ENCODE assay signal across 19 mouse cellular contexts in genomic region chr11:8558761-8559282, GRCm38 (mm10).
DNase-seq lines count a peak whose midpoint lies in the region; ATAC-seq and TF ChIP-seq lines count a peak whose summit lies in the region.
"Had no signal": no experiment of that assay in that cellular context is flagged by ENCODE, and none has a peak within 500 bp of the region (broad histone marks: within the 10 kb centered on the region; RNA-seq: fewer than 3 reads in every experiment).

No protein-coding gene starts in this region.

- TF ChIP-seq EP300 in heart, adult 2 months (IDR thresholded peaks at IDR 0.05; ENCODE audit: insufficient read depth, low read depth, low read length), result no peak

- no peaks in the 10 kb centered on the region for H3K9me3 ChIP-seq in heart, embryonic 11.5 days (replicated peaks; ENCODE audit: control insufficient read depth, low read length)
- no peaks in the 10 kb centered on the region for H3K9me3 ChIP-seq in kidney, embryonic 16.5 days (ENCODE audit: low read length)
- H3K9me3 ChIP-seq in stomach, embryonic 16.5 days (replicated peaks; ENCODE audit: control insufficient read depth, low read length), result no peaks in the 10 kb centered on the region
- H3K9me3 ChIP-seq in neural tube, embryonic 15.5 days (replicated peaks), result no peaks in the 10 kb centered on the region
- H3K9me3 ChIP-seq: embryonic facial prominence, embryonic 12.5 days; forebrain, embryonic 13.5 days; liver, embryonic 13.5 days; lung, embryonic 15.5 days; midbrain, embryonic 10.5 days had no signal

- ATAC-seq in heart, embryonic 11.5 days (replicated peaks; ENCODE audit: insufficient number of reproducible peaks, low FRiP score, low TSS enrichment), result no peak
- no peak for ATAC-seq in kidney, embryonic 16.5 days (ENCODE audit: low FRiP score, low TSS enrichment)
- ATAC-seq in stomach, embryonic 16.5 days (ENCODE audit: insufficient read depth, low FRiP score), result no peak
- no peak for ATAC-seq in neural tube, embryonic 15.5 days (ENCODE audit: low FRiP score)
- ATAC-seq: forebrain, embryonic 13.5 days had no signal

- TF ChIP-seq CTCF in heart, adult 2 months (IDR thresholded peaks at IDR 0.05), result no peak

- no peak overlapping the region for H3K9ac ChIP-seq in heart, adult 2 months (ENCODE audit: low read depth, low read length)
- no peak overlapping the region for H3K9ac ChIP-seq in heart, embryonic 11.5 days (ENCODE audit: low read depth, low read length)
- H3K9ac ChIP-seq in kidney, embryonic 16.5 days (replicated peaks; ENCODE audit: low read length), result peak overlapping the region; percentile 39; the same call in 1 of the 2 replicates
- H3K9ac ChIP-seq in stomach, embryonic 16.5 days (ENCODE audit: low read length), result no peak overlapping the region
- H3K9ac ChIP-seq in neural tube, embryonic 15.5 days (replicated peaks), result no peak overlapping the region
- H3K9ac ChIP-seq: embryonic facial prominence, embryonic 12.5 days; forebrain, embryonic 13.5 days; liver, embryonic 13.5 days; lung, embryonic 15.5 days had no signal

- peak overlapping the region; percentile 59 for H3K27ac ChIP-seq in heart, adult 2 months
- H3K27ac ChIP-seq in heart, embryonic 11.5 days (ENCODE audit: low read depth, low read length), result no peak overlapping the region
- peak overlapping the region; percentile 72 for H3K27ac ChIP-seq in kidney, embryonic 16.5 days (ENCODE audit: low read length)
- peak overlapping the region; percentile 18 for H3K27ac ChIP-seq in stomach, embryonic 16.5 days (ENCODE audit: low read length)
- H3K27ac ChIP-seq in neural tube, embryonic 15.5 days (replicated peaks), result no peak overlapping the region
- H3K27ac ChIP-seq: embryonic facial prominence, embryonic 12.5 days; forebrain, embryonic 13.5 days; liver, embryonic 13.5 days; macrophage; midbrain, embryonic 10.5 days had no signal

- no peaks in the 10 kb centered on the region for H3K4me1 ChIP-seq in heart, adult 2 months (ENCODE audit: control insufficient read depth, insufficient read depth, low read length)
- H3K4me1 ChIP-seq in heart, embryonic 11.5 days (ENCODE audit: control insufficient read depth, insufficient read depth, low read length), result peaks cover 13% of the 10 kb centered on the region
- peaks cover 28% of the 10 kb centered on the region for H3K4me1 ChIP-seq in kidney, embryonic 16.5 days (ENCODE audit: insufficient read depth, low read length)
- peaks cover 10% of the 10 kb centered on the region for H3K4me1 ChIP-seq in stomach, embryonic 16.5 days (ENCODE audit: control insufficient read depth, insufficient read depth, low read length)
- peaks cover 5% of the 10 kb centered on the region for H3K4me1 ChIP-seq in neural tube, embryonic 15.5 days

- no peak for TF ChIP-seq POLR2A in heart, adult 2 months (IDR thresholded peaks at IDR 0.05; ENCODE audit: insufficient read depth, low read depth, low read length)

- H3K79me2 ChIP-seq in heart, adult 2 months (replicated peaks; ENCODE audit: control insufficient read depth, insufficient read depth, low read length), result no peaks in the 10 kb centered on the region

- DNase-seq in heart, adult 2 months, result no peak
- DNase-seq in thymus, postnatal 25 days, result peak; percentile 11
- no peak for DNase-seq in thymus, postnatal 14 days
- DNase-seq in right cerebral cortex, postnatal 25 days, result no peak
- DNase-seq: cerebellum, adult 9-10 months; gastrocnemius, postnatal 25 days; liver, embryonic 13.5 days; right cerebral cortex, postnatal 4 days had no signal

- H3K4me3 ChIP-seq in heart, adult 2 months, result no peak overlapping the region
- no peak overlapping the region for H3K4me3 ChIP-seq in heart, embryonic 11.5 days (ENCODE audit: low read depth, low read length)
- H3K4me3 ChIP-seq in kidney, embryonic 16.5 days (ENCODE audit: low read length), result no peak overlapping the region
- H3K4me3 ChIP-seq in stomach, embryonic 16.5 days (replicated peaks; ENCODE audit: low read length), result no peak overlapping the region
- no peak overlapping the region for H3K4me3 ChIP-seq in neural tube, embryonic 15.5 days (replicated peaks)
- H3K4me3 ChIP-seq: embryonic facial prominence, embryonic 12.5 days; erythroblast, embryonic 14.5 days; forebrain, embryonic 13.5 days; layer of hippocampus, adult 2 months; liver, embryonic 13.5 days; lung, embryonic 15.5 days; midbrain, embryonic 10.5 days had no signal

- H3K36me3 ChIP-seq in heart, adult 2 months (ENCODE audit: control insufficient read depth, insufficient read depth, low read length), result no peaks in the 10 kb centered on the region
- H3K36me3 ChIP-seq in heart, embryonic 11.5 days (ENCODE audit: control insufficient read depth, insufficient read depth, low read length), result no peaks in the 10 kb centered on the region
- no peaks in the 10 kb centered on the region for H3K36me3 ChIP-seq in kidney, embryonic 16.5 days (ENCODE audit: insufficient read depth, low read length)
- no peaks in the 10 kb centered on the region for H3K36me3 ChIP-seq in stomach, embryonic 16.5 days (ENCODE audit: control insufficient read depth, insufficient read depth, low read length)
- no peaks in the 10 kb centered on the region for H3K36me3 ChIP-seq in neural tube, embryonic 15.5 days
- H3K36me3 ChIP-seq: embryonic facial prominence, embryonic 12.5 days; liver, embryonic 13.5 days; lung, embryonic 15.5 days; midbrain, embryonic 10.5 days had no signal

- no peaks in the 10 kb centered on the region for H3K27me3 ChIP-seq in heart, adult 2 months (ENCODE audit: control insufficient read depth, insufficient read depth, low read length)
- H3K27me3 ChIP-seq in heart, embryonic 11.5 days (ENCODE audit: control insufficient read depth, insufficient read depth, low read length), result no peaks in the 10 kb centered on the region
- no peaks in the 10 kb centered on the region for H3K27me3 ChIP-seq in kidney, embryonic 16.5 days (ENCODE audit: insufficient read depth, low read length)
- no peaks in the 10 kb centered on the region for H3K27me3 ChIP-seq in stomach, embryonic 16.5 days (ENCODE audit: control insufficient read depth, insufficient read depth, low read length)
- H3K27me3 ChIP-seq in neural tube, embryonic 15.5 days (replicated peaks), result no peaks in the 10 kb centered on the region
- H3K27me3 ChIP-seq: embryonic facial prominence, embryonic 12.5 days; forebrain, embryonic 13.5 days; liver, embryonic 13.5 days; lung, embryonic 15.5 days had no signal

- WGBS in heart, adult 2 months, result 95% methylated on average over 12 of the region's 12 CpGs
- 86% methylated on average over 12 of the region's 12 CpGs for WGBS in heart, embryonic 11.5 days (ENCODE audit: insufficient replicate concordance)
- WGBS in kidney, embryonic 16.5 days, result 70% methylated on average over 12 of the region's 12 CpGs
- WGBS in stomach, embryonic 16.5 days, result 68% methylated on average over 12 of the region's 12 CpGs
- WGBS in neural tube, embryonic 15.5 days, result 77% methylated on average over 12 of the region's 12 CpGs

- intact Hi-C loops in heart, adult 2 months (cut with DNase I), result loop anchor here (10.0 kb wide), 1 partner anchor 216 kb away; no protein-coding TSS in a partner anchor

- no peak overlapping the region for H3K4me2 ChIP-seq in heart, embryonic 11.5 days
- H3K4me2 ChIP-seq in kidney, embryonic 16.5 days (replicated peaks; ENCODE audit: low read depth, low read length), result no peak overlapping the region
- H3K4me2 ChIP-seq in stomach, embryonic 16.5 days (ENCODE audit: low read depth, low read length), result no peak overlapping the region
- H3K4me2 ChIP-seq in neural tube, embryonic 15.5 days, result no peak overlapping the region
- H3K4me2 ChIP-seq: embryonic facial prominence, embryonic 12.5 days; forebrain, embryonic 13.5 days; liver, embryonic 13.5 days; lung, embryonic 15.5 days had no signal

Comparison
In these comparisons a context has a peak if more than half of its experiments do, and no peak if none do; other contexts are left out.
1. H3K27ac ChIP-seq: peak in heart, adult 2 months (single experiment), kidney, embryonic 16.5 days (single experiment) and stomach, embryonic 16.5 days (single experiment); none in heart, embryonic 11.5 days (single experiment) and neural tube, embryonic 15.5 days (single experiment).